Mouse (Mus musculus): ENCODE data around the gene Prcd. TPM values are rescaled to one million over a fixed set of nuclear protein-coding genes. Genes with fewer than 3 reads are reported as not detected.

The Prcd gene
- total RNA-seq, 2 experiments from 2014 or later, result 5.6 to 5.7 TPM

DNA sequence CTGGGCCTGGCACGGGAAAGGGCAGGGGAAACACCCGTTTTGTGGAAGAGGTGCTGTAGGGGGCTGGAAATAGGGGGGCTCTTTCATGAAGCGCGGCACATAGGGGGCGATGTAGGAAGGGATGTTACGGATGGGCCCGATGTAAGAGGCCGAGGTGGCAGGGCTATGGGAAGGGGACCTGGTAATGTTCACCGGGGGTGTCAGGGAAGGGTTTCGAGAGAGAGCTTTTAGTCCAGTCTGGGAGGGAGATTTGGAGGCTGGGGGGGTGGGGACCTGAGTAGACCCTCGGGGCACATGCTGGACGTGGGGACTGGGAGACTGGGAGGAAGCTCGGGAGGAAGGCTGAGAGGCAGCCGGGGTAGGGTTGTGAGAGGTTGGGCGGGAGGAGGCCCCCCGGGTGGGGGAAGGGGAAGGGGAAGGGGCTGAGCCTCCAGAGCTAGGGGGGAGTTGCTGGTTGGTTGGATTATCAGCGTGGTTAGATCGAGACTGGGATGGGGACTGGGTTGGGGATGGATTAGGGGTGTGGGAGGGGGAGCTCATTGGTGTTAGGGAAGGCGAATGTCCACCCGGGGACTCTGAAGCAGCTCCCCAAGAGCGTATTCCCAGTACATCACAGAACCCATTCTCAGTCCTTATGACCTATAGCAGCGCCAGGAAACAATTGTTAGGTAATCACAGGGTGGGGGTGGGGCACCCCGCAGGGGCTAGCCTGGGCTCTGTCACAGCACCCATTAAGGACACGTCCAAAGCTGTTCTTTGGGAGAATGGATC lies 27.2 kb downstream of the Prcd start:
- no peak for TF ChIP-seq CTCF (conservative IDR thresholded peaks at IDR 0.05)

DNA sequence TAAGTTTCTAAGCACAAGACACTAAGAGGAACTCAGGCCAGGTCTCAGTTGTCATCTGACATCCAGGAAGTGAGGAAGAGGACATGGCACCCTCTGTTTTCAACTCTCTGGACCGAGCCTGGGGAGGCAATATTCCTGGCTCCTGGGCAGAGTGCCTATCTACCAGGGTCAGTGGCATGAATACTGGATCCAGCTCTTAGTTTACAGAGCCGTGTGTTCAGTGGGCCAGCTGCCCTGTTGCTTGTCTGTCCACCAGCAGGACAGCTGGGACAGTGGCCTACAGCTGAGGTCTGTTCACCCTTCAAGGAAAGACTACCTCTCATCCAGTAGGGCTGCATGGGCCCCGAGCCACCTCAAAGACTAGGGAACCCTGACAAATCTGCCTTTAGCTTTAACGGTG lies 27.8 kb downstream of the Prcd start:
- TF ChIP-seq CTCF (conservative IDR thresholded peaks at IDR 0.05), result no peak

More for the DNA sequence above, 27.2 kb downstream of the Prcd start:
- Histone ChIP-seq H3K4me3 (no peak overlapping the region), H3K27ac (no peak overlapping the region)
- DNase-seq (ENCODE audit: low spot score in 2 of 2), result no peak

DNA sequence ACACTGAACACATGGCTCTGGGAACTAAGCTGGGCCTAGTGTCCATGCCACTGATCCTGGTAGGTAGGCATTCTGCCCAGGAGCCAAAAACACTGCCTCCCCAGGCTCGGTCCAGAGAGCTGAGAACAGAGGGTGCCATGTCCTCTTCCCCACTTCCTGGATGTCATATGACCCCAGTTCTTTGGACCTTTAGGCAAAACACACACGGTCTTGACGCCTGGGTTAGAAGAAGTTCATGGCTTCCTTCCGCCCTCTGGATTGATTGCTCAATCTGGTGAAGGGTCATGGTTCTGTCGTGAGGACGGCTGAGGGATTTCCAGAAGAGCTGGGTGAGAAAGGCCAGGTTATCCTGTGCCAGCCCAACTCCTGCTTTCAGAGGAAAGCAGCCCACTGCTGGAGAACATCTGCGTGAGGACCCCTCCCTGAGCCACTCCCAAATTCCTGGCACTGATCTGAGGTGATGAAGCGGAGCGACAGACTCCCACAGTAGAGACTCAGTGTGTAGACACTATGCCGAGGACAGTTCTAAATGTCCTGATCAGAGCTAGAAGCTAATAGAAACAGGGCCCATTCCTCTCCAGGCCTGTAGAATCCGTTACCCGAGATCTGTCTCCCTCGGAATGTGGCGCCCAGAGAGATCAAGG lies 29.3 kb downstream of the Prcd start:
- Histone ChIP-seq H3K4me3 (no peak overlapping the region), H3K27ac (no peak overlapping the region)
- no peak for TF ChIP-seq CTCF (conservative IDR thresholded peaks at IDR 0.05)
- DNase-seq (ENCODE audit: low spot score in 2 of 2), result no peak

More for the DNA sequence above, 27.8 kb downstream of the Prcd start:
- no peak for DNase-seq (ENCODE audit: low spot score in 2 of 2)
- Histone ChIP-seq H3K27ac (no peak overlapping the region), H3K4me3 (no peak overlapping the region)

DNA sequence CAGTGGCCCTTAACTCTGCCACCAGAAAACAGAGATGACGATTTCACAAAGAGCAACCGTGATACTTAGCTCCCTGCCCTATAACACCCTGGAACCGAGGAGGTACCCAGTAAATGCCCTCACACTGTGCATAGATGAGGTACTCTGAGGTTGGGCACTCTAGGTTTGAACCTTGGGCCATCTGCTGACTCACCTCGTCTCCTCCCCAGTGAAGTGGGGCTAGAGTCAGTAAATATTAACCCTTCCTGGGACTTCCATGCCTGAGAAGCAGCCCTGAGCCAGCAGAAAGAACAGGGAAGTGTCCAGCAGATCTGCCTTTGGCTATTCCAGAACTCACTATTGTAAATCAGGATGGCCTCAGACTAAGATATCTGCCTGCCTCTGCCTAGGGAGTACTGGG lies 30.4 kb downstream of the Prcd start:
- H3K27ac ChIP-seq, result no peak overlapping the region
- DNase-seq (ENCODE audit: low spot score in 2 of 2), result no peak
- no peak overlapping the region for H3K4me3 ChIP-seq
- TF ChIP-seq CTCF (conservative IDR thresholded peaks at IDR 0.05), result no peak

DNA sequence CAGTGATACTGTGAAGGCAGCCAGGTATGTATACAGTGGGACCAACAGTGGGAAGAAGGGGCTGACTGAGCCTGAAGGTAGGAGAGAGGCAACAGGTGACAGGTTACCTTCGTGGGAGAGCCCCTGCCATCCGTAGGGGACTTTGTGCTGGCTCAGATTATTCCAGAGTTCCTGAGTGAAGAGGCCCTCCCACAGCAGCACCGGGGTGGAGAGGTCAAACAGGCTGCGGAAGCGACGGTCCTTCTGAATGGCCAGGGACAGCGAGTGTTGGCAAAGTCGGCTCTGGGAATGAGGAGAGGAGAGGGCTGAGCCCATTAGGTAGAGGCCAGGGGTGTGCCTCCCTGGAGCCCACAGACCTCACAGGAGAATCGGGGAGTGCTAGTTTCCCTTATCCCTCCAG lies 32.4 kb downstream of the Prcd start:
- Histone ChIP-seq H3K27ac (no peak overlapping the region), H3K4me3 (no peak overlapping the region)
- DNase-seq (ENCODE audit: low spot score in 2 of 2), result no peak
- TF ChIP-seq CTCF (conservative IDR thresholded peaks at IDR 0.05), result no peak

DNA sequence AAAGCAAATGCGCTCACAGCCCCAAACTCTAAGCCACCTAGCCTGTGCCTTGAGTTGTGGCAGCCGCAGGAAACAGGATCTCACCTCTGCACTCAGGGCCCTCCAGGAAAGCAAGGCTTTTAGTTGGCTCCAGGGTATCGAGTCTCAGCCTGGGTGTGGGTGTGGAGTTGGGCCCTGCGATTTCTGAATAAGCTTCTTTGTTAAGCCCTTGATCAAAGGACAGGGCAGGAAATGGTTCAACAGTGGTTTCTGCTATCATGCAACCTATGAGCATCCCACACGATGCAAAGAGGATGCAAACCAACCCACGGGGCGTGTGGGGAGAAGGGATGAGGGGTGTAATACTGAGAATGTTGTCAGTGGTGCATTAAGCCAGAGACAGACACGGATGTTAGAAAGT lies 34.6 kb downstream of the Prcd start:
- DNase-seq (ENCODE audit: low spot score in 2 of 2), result no peak
- no peak overlapping the region for H3K27ac ChIP-seq
- TF ChIP-seq CTCF (conservative IDR thresholded peaks at IDR 0.05), result no peak

DNA sequence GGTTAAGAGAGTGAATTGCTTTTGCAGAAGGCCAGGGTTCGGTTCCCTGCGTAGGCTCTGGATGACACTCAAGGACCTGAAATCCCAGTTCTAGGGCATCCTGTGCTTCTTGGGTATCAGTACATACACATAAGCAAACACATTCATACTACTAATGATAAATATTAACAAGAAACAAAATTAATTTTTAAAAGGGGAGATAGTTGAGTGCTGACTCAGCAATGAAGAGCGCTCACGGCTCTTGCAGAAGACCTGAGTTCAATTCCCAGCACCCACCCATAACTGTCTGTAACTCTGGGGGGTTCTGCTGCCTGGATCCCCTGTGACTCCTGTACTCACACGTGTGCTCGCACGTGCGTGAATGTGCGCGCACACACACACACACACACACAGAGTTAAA lies 36.3 kb downstream of the Prcd start:
- H3K27ac ChIP-seq, result no peak overlapping the region
- H3K4me3 ChIP-seq, result no peak overlapping the region
- TF ChIP-seq CTCF (conservative IDR thresholded peaks at IDR 0.05), result no peak
- no peak for DNase-seq (ENCODE audit: low spot score in 2 of 2)

More for the DNA sequence above, 34.6 kb downstream of the Prcd start:
- H3K4me3 ChIP-seq, result no peak overlapping the region

DNA sequence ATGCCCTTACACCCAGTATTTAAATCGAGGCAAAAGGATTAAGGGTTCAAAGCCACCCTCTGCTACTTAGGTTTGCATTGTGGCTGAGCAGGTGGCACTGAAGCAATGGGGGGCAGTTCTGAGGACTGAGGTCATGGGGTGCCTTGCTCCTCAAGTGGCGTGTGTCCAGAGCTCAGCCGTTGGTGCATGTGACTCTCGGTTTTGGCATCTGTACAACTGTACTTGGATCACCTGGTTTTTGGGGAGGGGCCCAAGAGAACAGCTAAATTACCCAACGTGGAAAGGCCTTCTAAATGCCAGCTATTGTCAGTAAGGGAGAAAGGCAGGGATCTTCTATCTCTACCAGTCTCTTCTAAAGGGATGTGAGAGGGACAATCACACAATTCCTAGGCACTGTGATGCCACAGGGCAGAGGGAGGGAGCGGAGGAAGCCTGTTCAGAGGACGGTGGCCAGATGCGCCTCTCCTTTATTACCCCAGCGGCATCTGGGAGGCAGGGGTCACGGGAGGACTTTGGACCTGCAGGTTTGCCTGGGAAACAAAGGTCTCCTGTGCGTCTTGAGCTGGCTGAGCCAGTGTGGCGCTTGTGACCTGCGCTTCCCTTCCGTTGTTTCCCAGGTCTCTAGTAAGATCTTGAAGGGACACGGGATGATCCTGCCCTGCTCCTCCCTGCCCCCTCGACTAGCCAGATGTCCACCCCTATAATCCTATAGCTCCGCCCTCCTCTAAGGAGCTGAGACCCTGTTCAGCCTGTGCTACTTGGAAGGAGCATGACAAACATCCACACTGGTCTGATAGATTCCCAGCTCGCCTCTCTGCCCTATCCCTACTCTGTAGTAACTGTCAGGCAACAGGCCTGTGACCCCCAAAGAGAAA lies 37.6 kb downstream of the Prcd start:
- DNase-seq (ENCODE audit: low spot score in 2 of 2), result no peak
- Histone ChIP-seq H3K4me3 (no peak overlapping the region), H3K27ac (no peak overlapping the region)
- TF ChIP-seq CTCF (conservative IDR thresholded peaks at IDR 0.05), result no peak

DNA sequence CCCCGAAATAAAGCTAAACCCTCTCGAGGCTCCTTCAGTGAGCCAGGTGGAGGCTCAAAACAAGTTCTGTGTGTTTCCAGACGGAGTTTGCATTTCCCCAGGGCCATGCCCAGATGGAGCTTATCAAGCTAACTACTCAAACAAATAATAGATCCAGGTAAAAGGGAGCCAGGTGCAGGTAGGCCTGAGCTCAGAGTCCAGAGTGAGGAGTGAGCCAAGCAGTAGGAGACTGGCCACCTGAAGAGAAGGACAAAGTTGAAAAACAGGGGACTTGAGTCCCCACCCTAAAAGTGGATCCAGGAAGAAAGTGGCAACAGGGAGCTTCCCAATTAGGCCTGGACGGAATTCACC lies 40.5 kb downstream of the Prcd start:
- no peak for TF ChIP-seq CTCF (conservative IDR thresholded peaks at IDR 0.05)
- H3K4me3 ChIP-seq, result peak overlapping the region; percentile 45
- no peak for DNase-seq (ENCODE audit: low spot score in 2 of 2)
- H3K27ac ChIP-seq, result peak overlapping the region; percentile 64; the same call in 1 of the 2 replicates

DNA sequence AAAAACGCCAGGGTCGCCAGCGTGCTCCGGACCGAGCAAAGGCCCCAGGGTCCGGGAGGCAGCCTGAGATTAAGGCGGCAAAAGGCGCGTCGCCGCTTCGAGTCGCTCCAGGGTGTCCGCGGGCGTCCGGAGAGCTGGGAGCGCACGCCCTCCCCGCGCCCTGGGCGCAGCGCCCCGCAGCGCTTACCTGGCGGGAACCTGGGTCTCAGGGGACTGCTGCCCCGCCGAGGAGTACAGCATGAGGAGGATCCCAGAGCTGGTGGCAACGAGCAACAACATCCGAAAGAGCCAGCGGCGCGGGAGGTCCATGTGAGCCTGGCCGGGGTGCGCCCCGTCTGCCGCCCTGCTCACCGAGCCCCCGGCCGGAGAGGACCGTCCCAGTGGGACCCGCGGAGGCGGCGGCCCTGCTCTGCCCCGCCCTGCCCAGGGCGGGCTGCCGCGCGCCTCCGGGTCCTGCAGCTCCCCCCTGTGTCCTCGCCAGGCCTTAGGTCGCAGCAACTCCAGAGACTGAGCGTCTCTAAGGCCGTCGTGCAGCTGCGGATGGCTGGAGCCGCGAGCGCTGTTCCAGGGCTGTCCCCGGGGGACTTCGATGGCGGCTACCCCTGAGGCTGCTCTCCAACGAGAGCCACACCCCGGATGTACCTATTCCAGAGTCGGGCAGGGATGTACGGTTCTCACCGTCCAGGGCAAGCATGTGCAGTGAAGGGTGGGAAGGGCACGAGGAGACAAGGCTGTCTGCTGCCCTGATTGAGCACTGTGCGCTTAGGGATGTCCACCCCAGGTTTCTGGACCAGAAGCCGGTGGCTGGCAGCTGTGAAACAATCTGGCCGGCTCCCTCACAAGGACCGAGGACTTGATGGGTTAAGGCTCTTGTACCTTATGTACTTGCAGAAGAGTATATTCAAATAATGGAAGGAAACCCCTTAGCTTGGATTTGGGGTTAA lies 41.2 kb downstream of the Prcd start:
- peak overlapping the region; percentile 64; the same call in 1 of the 2 replicates for H3K27ac ChIP-seq
- TF ChIP-seq CTCF (conservative IDR thresholded peaks at IDR 0.05), result peak; percentile 39
- H3K4me3 ChIP-seq, result peak overlapping the region; percentile 45
- DNase-seq (ENCODE audit: low spot score in 2 of 2), result no peak

DNA sequence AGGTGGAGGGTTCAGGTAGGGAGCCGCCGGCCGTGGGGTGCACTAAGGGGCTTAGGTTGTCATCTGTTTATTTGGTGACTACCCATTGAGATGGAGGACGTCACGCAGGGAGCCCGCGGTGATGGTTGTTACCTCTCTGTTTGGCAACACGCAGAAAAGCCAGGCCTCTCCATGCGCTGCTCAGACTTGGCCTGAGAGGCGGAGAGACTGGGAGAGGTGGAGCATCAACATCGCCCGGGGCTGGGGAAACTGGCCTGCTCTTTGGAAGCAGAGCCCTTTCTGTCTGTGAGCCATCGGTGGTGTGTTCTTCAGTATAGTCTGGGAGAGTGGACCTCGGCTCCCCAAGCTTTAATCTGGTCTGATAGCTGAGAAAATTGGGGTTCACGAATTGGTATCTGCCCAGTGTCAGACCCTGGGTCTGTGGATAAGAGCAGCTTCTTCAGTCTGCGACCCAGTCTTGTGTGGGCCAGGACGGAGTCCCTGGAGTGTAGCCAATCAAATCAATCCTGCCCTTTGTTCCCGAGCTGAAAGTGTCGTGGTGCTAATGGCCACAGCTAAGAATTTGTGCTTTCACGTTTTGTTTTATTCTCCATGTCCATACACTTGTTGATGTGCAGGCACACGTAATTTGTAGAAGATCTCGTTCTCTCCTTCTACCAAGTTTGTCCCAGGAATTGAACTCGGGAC lies 42.0 kb downstream of the Prcd start:
- H3K27ac ChIP-seq, result peak overlapping the region; percentile 64; the same call in 1 of the 2 replicates
- no peak for DNase-seq (ENCODE audit: low spot score in 2 of 2)
- TF ChIP-seq CTCF (conservative IDR thresholded peaks at IDR 0.05), result no peak
- peak overlapping the region; percentile 45; the same call in 1 of the 2 replicates for H3K4me3 ChIP-seq

All from layer of hippocampus, adult 2 months (tissue).